Mouse (Mus musculus) megakaryocyte-erythroid progenitor cell, adult 5-6 weeks (primary cell): Measurements from ENCODE around the gene Wnt7b. TPM values are rescaled to one million over a fixed set of nuclear protein-coding genes. Genes with fewer than 3 reads are reported as not detected.

ENCODE experiments used
- ATAC-seq: replicated peaks from 2 replicates; pipeline ENCODE4 v1.8.0; 2016; ENCODE audit warnings: mild to moderate bottlenecking, inconsistent platforms; ENCODE audit not compliant: severe bottlenecking, poor library complexity, low FRiP score, low TSS enrichment
- total RNA-seq, 2 experiments: library from RNA; stranded (forward) in 1 of 2; stranded (reverse) in 1 of 2; fragments of 200-1000, 215-1000 nt in 1 of 2; fragments of >200 nt in 1 of 2; fragmentation: Nextera tagmentation in 1 of 2; gene quantifications; 2 replicates each; pipeline ENCODE4 v1.2.3; 2014 to 2017

Wnt7b gene
- total RNA-seq, 2 experiments from 2014 or later: not detected

DNA sequence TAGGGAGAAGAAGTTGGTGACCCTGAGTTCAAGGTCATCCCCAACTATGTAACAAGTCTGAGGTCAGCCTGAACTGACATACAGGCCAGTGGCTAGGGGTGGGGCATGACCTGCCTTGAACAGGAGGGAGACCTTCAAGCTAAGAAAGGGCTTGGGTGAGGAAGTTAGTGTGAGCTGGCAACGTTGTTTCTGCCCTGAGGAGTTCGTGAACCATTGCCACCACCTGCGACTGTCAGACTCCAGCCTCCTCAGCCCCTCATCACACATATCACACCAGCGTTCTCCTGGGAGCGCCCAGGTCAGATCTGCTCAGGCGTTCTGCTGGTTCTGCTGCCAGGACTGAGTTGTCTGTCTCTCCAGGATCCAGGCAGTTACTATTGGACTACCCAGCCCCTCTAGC is 20.5 kb upstream of the Wnt7b start:
- no peak for ATAC-seq

DNA sequence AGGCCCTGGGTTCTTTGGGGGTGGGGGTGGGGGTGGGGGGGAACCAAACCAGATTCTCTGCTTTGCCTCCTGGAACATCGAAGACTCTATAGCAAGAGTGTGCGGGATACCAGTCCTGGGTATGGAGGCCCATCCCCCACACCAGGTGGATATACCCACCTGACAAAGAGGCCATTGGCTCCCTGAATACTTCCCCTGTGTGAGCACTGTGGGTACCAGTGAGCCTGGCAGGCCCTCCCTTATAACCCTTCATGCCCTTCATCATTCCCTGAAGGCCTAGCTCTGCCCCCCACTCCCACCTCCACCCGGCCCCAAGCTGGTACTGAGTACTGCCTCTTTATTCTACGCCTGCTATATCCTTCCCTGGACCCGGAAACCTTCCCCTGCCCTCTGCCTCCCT is 19.7 kb upstream of the Wnt7b start:
- ATAC-seq: no peak

DNA sequence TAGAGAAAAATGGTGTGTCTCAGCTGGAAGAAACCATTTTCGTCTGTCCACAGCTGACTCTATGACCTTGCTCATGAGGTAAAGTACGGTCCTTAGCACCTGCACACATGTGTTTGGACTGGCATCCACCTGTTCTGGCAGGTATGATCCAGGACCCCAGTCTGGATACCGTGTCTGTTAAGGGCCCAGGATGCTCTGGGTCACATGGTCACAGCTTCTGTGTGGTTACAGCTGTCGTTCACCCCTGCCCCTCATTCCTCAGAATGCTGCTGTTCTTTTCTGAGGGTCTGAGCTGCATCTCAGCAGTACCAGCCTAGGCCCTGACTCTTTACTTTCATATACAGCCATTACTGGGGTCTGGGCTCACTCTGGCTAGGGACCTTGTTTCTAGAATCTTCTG is 18.9 kb upstream of the Wnt7b start:
- ATAC-seq: no peak

GRCm38 (mm10) chr15:85600696-85601094 is 18.4 kb upstream of the Wnt7b start:
- ATAC-seq: no peak

- peak; percentile 9; the same call in 1 of the 2 replicates for ATAC-seq
Observed at GRCm38 (mm10) chr15:85599887-85600695, 17.8 kb upstream of the Wnt7b start.

DNA sequence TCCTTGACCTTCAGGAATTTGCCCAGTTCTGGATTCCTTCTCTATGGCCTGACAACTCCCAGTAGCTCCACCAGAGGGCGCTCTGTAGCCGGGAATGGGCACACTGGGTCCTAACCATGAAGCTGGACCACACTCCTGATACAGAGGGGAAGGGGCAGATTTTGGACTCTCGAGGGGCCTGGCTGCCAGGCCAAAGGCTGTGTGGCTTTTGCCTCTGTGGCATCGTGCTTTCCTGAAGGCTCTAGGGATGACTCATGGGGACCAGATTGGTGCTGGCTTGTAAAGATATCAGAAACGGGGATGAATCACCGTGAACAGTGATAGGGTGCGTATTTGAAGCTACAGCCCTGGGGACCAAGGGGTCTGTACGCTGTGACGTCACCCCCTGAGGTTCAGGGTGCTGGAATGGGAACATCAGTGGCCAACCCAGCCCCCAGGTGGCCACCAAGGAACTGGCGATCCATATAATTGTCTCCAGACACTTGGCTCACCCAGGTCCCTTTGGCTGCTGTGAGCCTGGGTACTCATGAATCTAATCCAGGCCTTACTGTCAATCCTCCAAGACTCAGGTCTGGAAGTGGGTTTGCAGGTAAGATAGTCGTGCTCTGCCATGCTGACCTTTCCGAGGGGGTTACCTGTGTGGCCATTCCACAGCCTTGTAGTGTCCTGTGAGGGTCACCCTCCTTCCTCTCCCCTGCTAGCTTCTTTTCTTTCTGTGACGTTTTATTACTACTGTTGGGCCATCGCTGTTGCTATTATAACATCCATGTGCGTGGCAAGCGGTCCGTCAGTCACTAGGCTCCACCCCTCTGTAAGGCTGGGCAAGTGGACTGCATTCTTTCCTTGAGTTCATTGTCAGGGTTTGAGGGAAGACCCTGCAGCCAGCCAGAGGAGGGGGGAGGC is 17.0 kb upstream of the Wnt7b start:
- ATAC-seq: peak; percentile 50

- no peak for ATAC-seq
Observed at GRCm38 (mm10) chr15:85598443-85598842, 16.2 kb upstream of the Wnt7b start.

DNA sequence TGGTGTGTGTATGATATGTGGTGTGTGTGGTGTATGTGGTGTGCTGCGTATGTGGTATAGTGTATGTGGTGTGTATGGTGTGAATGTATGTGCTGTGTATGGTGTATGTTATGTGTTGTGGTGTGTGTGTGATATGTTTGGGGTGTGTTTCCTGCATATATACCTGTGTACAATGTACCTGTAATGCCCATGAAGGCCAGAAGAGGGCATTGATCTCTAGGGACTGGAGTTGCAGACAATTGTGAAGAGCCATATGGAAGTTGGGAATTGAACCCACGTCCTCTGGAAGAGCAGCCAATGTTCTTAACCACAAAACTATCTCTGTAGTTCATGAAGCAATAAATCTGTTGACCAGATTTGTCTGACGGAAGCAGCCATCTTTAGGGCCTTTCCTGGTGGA is 15.1 kb upstream of the Wnt7b start:
- ATAC-seq: no peak

DNA sequence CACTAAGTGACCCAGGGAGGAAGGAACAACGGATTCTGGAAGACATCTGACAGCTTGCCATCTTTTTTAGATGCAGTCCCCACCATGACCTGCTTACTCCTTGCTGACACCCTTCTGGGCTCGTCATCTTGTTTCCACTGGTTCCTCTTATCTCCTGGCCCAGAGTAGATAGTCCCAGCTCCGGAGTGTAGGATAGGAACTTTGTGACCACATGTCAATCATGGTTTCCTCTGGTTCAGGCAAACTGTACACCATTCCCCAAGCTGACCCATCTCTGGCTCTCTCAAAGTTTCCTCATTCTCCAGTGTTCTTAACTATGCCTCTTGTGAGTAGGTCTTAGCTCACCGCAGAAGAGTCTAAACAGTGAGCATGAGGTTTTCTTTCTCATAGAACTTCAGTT is 10.4 kb upstream of the Wnt7b start:
- ATAC-seq: no peak; the same call in 1 of the 2 replicates

GRCm38 (mm10) chr15:85590831-85591230 is 8.6 kb upstream of the Wnt7b start:
- no peak for ATAC-seq

- ATAC-seq: peak; percentile 86
Observed at GRCm38 (mm10) chr15:85583504-85583903, 1.2 kb upstream of the Wnt7b start.

- ATAC-seq: peak; percentile 85
Observed at GRCm38 (mm10) chr15:85583024-85583423, 751 bp upstream of the Wnt7b start.

DNA sequence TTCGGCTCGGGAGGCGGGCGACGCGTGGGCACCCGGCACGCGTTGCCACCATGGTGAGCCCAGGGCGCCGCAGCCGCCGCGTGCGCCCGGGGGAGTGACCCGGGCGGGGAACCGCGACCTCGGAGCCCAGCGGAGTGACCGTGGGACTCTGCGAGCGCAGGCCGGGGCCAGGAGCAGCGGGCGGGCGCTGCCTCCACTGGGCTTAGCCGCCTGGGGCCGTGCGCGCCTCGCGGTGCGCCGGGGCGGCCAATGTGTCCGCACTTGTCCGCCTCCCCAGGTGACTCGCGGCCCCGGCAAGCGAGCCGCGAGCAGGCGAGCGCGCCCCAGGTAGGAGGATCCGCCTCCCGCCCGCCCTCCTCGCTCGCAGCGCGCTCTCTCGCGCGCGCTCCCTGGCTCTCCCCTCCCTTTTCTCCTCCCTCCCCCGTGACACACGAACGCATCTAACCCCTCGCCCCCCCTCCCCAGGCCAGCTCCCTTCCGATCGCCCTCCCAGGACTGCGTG is 659 bp downstream of the Wnt7b start:
- ATAC-seq: no peak

- ATAC-seq: no peak
Observed at GRCm38 (mm10) chr15:85580934-85581562, 1.2 kb downstream of the Wnt7b start.

DNA sequence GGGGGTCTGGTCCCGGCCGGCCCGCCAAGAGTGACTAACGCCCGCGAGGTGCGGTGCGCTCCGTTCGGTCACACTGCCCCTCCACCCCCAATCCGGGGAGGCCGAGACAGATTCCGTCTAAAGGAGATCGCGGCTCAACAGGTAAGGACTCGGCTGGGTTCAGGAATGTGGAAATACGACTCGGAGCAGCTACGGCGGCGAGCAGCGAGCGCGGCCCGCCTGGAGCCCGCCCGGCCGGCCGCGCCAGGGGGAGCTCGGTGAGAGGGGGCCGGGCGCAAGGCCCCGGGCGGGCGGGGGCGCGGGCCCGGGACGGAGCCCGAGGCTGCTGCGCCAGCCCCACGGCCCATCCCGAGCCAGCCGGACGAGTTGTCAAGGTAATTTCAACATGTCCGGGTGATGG is 1.8 kb downstream of the Wnt7b start:
- ATAC-seq: no peak

GRCm38 (mm10) chr15:85577583-85578460 is 4.5 kb downstream of the Wnt7b start:
- ATAC-seq: no peak

GRCm38 (mm10) chr15:85576511-85577440 is 5.5 kb downstream of the Wnt7b start:
- ATAC-seq: no peak

GRCm38 (mm10) chr15:85576110-85576509 is 6.2 kb downstream of the Wnt7b start:
- ATAC-seq: no peak
